Mouse (Mus musculus) heart, postnatal 10 days (tissue): Measurements from ENCODE around the gene Phf23. TPM values are rescaled to one million over a fixed set of nuclear protein-coding genes. Genes with fewer than 3 reads are reported as not detected.
A peak's percentile ranks its signal among the peaks of the same experiment; 100 is the strongest.

Experiments
- DNase-seq, 2 experiments: peaks; one replicate each; pipeline ENCODE4 v3.0.0; 2021
- intact Hi-C: fragments of 180-260 bp; cut with DNase I; formaldehyde crosslinking; loops from one replicate; pipeline ENCODE4 v1.15.1; 2025
- total RNA-seq, 2 experiments: library from RNA; stranded (reverse); gene quantifications; 2 replicates each; pipeline ENCODE4 v1.2.3; 2021

Gene Phf23
- total RNA-seq, 2 experiments from 2014 or later, result 23.1 to 27.7 TPM

DNA sequence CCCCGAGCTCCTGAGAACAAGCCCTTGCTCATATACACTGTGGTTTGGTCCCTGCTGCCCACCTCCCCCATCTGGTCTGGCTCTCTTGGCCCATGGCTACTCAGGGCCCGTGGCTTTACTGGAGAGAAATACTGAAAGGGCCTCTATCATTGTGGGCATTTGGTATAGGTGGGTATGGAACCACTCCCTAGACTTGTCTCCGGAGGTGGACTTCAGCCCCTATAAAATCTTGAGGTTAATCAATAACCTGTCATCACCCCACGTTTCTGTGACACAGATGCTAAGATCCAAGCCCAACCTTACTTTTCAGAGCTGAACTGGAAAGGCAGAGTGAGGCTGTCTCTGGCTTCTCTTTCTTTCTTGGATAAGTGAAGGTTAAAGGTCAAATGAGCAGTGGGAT is 26.8 kb upstream of the Phf23 start:
- DNase-seq, result no peak
- intact Hi-C loops, result no loop called here

DNA sequence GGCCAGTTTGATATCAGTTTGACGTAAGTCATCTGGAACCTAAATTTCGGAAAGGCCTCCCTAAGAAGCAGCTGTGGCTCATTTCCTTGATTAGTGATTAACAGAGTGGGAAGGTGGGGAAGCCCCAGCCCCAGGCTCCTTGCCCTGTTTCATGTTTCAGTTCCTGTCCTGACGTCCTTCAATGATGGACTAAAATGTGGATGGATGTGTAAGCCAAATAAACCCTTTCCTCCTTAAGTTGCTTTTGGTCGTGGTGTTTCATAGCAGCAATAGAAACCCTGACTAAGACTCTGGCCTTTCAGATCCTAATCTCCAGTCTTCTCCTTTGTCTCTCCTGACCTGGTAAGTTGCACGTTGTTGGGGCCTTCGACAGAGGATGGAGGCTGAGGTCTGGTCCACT is 25.4 kb upstream of the Phf23 start:
- intact Hi-C loops, result no loop called here
- DNase-seq, result no peak

DNA sequence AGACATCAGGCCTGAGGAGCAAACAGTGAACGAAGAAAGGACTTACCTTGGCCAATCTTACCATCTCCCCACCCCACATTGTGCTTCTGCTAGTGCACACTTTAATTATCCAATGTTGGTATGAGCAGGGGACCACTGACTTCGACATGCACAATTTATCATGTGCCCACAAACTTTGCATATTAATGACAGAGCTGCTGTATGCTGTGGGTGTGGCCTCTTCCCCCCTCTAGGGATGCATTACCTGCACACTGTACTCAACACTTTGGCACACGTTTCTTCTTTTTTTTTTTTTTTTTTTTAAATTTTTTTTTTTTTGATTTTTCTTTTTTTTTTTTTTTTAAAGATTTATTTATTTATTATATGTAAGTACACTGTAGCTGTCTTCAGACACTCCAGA is 24.8 kb upstream of the Phf23 start:
- DNase-seq, result no peak
- intact Hi-C loops, result no loop called here

DNA sequence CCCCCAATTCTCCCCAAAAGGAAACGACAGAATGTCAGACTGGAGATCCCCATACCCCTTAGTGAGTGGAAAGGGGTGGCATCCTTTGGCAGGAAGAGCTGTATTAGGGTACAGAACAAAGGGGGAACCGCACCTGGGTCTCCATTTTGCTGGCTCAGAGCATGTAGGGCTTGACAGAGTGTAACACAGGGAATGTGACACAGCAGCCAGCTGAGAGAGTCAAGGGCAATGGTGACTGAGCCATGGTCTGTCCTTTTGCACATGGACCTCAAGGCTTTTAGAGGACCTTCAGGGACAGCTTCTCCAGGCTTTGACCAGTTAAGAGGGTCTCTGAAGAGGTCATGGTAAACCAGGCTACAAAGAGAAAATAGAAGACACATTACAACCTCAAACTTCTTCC is 20.7 kb upstream of the Phf23 start:
- intact Hi-C loops, result loop anchor here (2.0 kb wide), 1 partner anchor 18 kb away; no protein-coding TSS in a partner anchor
- DNase-seq, result no peak

DNA sequence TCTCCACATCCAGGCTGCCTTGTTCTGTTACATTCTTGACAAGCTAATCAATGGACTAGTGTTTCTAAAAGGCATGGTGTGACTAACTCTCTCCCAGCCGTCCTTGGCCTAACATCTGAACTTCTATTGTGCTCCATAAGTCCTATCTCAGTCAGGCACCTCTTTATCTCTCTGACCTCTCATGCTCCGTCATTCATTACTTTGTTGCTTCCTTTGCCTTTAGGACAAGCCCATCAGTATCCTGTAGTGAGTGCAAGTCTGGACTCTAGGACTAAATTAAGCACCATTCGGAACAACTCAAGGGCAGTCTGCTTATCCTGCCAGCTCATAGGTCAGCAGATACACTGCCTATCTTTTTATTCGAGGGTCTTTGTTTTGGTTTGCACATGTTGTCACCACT is 19.3 kb upstream of the Phf23 start:
- DNase-seq, result no peak
- intact Hi-C loops, result no loop called here

DNA sequence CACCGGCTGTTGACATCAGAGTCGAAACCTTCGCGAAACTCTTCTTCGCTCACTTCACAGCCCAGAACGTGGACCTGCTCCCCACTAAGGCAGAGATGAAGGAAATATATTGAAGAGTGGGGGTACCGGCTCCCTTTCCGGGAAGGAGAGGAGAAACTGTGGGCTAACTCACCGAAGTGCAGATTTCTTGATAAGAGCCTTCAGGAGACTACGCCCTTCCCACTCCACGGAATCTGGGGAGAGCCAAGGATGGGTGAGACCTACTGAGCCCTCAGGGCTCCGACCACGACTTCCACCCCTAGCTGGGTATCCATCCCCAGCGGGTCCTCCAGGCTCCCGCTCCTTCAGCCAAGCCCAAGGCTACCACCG is 15.8 kb upstream of the Phf23 start:
- intact Hi-C loops, result loop anchor here (2.0 kb wide), 1 partner anchor 17 kb away; no protein-coding TSS in a partner anchor
- no peak for DNase-seq

DNA sequence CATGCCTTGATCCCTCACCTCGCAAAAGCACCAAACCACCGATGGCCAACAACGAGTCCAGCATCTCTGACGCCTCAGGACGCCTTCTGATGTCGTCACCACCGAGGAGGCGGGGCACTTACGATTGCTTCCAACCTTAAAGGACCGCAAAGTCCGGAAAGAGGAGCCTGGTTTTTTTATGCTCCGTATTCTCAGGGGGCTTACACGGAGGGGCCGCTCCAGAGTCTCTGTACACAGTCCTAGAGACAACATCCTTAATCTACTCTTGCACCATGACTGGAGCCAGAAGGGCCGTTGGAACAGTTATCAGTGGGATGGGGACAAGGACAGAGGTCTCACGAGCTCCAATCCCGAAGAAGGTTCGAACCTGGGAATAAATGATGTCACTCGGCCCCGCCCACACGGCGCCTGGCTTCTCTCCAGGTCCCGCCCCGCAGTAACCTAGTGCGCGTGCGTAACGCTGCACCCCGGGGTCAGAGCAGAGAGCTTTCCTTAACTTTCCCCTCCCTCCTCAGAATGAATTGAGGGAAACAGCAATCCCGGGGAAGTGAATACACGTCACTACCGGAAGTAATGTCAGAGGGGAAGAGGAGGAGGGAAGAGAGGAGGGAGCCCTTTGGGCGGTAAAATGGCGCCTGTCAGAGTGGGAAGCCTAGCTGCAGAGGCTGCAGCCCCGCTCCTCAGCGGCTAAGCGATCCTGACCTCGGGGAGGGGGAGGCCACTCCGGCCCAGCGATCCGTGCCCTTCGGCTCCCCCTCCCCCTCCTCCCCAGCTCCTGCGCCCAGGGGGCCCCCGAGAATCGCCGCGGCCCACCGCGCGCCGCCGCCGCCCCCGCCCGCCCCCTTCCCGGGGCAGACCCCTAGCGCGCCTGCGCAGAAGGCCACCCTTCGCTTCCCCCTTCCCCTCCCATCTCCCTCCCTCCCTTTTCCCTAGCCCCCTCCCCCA is 15.1 kb upstream of the Phf23 start:
- peak; percentile 99 for DNase-seq
- intact Hi-C loops, result loop anchor here (2.0 kb wide), 1 partner anchor 16 kb away; no protein-coding TSS in a partner anchor

DNA sequence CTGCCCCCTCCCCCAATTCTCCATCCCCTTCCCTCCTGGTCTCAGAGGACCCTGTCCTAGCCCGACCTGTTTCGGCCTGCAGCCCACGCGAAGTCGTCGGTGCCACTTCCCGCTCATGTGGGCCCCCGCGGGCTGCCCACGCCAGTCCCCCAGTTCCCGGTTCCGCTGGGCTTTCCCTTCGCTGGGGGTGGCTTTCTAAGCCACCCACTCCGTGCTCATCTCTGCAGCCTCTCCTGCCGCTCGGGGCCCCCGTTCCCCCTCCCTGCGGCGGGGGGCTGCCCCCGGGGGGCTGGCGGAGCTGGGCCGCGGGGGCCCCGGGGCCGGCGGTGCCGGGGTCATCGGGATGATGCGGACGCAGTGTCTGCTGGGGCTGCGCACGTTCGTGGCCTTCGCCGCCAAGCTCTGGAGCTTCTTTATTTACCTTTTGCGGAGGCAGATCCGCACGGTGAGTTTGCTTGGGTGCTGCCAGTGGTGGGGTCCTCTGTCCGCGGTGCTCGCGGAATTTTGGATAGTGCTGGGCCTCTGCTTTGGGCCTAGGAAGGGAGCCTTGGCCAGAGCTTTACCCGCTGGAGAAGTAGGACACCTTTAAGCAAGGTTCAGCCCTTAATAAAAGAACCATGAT is 14.3 kb upstream of the Phf23 start, which contains the start of gene Ctdnep1:
Gene Ctdnep1 (plus strand): TSS at position 16 of the 622 bp plus-strand sequence.
- intact Hi-C loops, result loop anchor here (2.0 kb wide), 1 partner anchor 16 kb away; no protein-coding TSS in a partner anchor
- DNase-seq, result peak in 1 of 2 experiments; percentile 46

DNA sequence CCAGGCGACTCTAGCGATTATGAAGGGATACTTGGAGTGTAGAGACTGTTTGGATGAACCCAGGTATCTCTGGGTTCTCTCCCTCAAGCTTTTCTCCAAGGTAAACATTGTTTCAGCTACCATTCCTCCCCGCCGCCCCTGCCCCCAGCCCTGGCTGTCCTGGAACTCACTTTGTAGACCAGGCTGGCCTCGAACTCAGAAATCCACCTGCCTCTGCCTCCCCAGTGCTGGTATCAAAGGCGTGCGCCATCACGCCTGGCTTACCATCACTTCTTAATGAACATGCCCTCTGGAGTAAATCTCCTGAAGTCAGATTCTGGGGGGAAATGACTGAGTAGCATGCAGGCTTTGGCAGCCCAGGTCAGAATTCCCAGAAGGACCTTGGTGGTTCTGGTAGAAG is 13.4 kb upstream of the Phf23 start, which contains the start of gene Elp5:
Gene Elp5 (minus strand): TSS at position 293 of the 400 bp plus-strand sequence.
- no peak for DNase-seq

DNA sequence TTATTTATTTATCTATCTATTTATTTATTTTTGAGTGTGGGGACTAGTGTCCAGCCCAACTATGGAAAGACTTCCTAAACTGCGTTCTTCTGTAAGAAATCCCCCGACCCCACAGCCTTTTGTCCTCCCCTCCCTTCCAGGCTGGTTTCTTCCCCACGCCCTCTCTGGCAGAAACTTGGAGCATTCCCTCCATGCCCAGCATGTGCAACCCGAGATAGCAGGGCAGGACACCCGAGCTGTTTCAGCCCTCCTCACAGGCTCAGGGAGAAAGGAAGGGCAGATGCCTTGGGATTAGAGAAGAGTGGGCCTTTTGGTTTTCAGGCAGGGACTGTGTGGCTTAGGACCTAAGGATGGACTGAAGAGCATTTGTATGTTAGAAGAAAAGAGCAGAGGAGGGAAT is 12.7 kb upstream of the Phf23 start:
- peak; percentile 65 to 66 for DNase-seq
- intact Hi-C loops, result no loop called here

More for the DNA sequence above, 13.4 kb upstream of the Phf23 start, which contains the start of gene Elp5:
- intact Hi-C loops, result no loop called here

DNA sequence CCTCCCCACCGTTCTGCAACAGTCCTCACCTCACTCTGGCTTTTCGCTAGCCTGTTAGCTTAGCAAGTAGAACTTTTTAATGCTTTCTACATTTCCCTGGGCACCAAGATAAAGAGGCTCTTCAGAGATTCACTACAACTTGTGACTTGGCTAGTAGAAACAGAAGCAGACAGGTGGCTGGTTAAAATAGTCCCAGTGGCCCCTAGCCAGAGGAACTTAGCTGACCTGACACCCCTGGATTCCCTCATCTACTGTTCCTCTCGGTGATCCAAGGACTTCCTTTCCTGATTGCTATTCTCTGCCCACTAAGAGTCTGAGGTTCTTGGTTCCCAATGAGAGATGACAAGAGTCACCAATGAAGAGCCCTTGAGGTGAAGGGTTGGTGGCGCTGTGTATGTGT is 12.2 kb upstream of the Phf23 start:
- intact Hi-C loops, result no loop called here
- DNase-seq, result peak in 1 of 2 experiments; percentile 61

DNA sequence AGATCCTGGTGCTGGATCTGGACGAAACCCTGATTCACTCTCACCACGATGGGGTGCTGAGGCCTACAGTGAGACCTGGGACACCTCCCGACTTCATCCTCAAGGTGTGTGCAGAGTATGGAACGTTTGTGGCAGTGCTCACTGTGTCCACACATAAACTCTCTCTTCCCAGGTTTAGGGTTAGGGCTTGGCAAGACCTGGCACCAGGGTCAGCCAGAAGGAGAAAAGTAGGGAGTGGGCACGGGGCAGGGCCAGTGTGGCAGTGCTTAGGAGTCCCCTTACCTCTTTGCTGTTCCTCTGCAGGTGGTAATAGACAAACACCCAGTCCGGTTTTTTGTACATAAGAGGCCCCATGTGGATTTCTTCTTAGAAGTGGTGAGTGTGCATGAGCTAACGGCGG is 11.1 kb upstream of the Phf23 start:
- no peak for DNase-seq
- intact Hi-C loops, result no loop called here

DNA sequence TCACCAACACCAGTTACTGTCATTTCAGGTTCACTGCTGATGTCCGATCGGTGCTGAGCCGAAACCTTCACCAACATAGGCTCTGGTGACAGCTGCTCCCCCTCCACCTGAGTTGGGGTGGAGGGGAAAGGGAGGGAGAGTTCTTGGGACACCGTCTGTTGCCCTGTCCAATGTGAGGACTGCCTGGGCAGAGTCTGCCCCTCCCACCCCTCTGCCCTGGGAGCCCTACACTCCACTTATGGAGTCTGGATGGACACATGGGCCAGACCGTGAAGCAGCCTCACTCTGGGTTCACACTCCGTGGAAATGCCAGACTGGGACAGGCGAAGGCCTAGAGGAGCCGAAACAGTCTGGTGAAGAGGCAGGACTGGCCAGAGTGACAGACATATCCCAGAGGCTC is 5.6 kb upstream of the Phf23 start:
- intact Hi-C loops, result loop anchor here (5.0 kb wide), 1 partner anchor 233 kb away; the partner anchor contains the start of gene Polr2a
- DNase-seq, result no peak

DNA sequence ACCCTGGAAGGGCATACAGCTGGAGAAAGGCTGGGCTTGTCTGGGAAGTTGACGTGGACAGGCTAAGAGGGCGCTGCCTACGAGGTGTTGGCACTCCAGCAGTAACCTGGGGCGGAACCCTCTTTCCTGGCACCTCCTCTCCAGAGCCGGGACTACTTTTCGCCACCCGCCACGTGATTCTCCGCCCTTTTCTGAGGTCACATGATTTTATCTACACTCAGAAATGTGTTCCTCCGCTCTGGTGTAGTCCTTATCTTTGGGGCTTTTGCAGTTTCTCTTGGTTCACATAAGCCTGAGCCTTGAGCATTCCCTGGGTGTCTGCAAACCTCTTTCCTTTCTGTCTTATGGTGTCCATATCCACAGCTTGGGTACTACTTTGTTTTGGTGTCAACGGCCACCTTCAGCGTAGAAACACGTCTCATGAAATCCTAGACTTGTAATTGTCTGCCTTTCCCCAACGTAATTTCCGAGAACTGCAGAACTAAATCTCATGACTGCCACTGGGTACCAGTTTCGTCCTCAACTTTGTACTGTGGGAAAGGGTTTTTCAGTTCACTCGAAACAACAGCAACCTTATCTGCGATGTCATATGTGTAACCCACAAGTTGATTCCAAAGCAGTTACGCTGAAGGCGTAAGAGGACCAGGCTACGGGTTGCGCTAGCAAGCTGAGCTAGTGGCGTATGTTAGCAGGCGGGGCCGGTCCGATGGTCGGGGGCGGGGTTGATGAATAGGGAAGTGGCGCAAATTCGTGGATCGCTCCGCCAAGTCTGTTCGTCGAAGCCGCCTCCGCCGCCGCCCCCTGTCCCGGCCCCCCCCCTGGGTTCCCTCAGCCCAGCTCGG is 4.5 kb upstream of the Phf23 start, which contains the start of gene Gabarap:
Gene Gabarap (plus strand): TSS at position 294 of the 842 bp plus-strand sequence.
- intact Hi-C loops, result loop anchor here (5.0 kb wide), 1 partner anchor 234 kb away; the partner anchor contains the start of gene Polr2a
- peak; percentile 97 for DNase-seq

DNA sequence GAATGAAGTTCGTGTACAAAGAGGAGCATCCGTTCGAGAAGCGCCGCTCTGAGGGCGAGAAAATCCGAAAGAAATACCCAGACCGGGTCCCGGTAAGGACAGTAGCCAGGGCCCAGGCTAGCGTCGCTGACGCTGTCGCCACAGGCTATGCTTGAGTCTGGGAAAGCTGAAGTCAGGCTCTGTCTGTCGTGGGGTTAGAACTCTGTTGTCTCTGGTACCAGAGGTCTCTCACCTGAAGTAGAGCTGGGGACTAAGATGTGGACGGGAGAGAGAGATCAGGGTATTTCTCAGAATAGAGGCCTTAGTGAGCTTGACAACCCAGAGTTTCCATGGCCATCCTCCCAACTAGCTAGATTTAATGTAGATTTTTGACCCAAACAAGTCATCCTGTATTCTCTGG is 3.9 kb upstream of the Phf23 start:
- no peak for DNase-seq
- intact Hi-C loops, result loop anchor here (5.0 kb wide), 1 partner anchor 234 kb away; the partner anchor contains the start of gene Polr2a

DNA sequence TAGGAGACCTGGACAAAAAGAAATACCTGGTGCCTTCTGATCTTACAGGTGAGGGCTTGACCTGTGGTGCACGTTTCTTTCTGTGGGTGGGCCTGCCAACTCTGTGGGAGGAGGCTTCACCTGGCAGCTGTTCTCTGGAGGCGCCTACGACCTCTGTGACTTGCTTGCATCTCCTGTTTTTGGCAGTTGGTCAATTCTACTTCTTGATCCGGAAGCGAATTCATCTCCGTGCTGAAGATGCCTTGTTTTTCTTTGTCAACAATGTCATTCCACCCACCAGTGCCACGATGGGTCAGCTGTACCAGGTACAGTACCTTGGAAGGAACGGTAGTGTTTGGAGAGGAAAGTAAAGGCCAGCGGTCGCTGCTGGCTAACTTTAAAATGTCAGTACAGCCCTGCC is 3.2 kb upstream of the Phf23 start:
- intact Hi-C loops, result loop anchor here (5.0 kb wide), 1 partner anchor 235 kb away; the partner anchor contains the start of gene Polr2a
- no peak for DNase-seq

DNA sequence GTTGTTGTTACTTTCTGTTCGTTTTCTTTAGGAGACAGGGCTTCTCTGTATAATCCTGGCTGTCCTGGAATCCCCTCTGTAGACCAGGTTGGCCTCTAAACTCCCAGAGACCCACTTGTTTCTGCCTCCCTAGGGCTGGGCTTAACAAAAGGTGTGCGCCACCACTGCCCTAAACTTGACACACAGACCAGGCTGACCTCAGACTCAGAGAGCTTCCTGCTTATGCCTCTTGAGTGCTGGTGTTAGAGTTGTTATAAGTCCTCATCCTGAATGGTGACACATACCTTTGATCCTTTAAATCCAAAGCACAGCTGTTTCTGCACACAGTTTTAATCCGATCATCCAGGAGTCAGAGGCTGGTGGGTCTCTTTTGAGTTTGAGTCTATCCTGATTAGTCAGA is 2.6 kb upstream of the Phf23 start:
- no peak for DNase-seq
- intact Hi-C loops, result loop anchor here (5.0 kb wide), 1 partner anchor 236 kb away; the partner anchor contains the start of gene Polr2a

DNA sequence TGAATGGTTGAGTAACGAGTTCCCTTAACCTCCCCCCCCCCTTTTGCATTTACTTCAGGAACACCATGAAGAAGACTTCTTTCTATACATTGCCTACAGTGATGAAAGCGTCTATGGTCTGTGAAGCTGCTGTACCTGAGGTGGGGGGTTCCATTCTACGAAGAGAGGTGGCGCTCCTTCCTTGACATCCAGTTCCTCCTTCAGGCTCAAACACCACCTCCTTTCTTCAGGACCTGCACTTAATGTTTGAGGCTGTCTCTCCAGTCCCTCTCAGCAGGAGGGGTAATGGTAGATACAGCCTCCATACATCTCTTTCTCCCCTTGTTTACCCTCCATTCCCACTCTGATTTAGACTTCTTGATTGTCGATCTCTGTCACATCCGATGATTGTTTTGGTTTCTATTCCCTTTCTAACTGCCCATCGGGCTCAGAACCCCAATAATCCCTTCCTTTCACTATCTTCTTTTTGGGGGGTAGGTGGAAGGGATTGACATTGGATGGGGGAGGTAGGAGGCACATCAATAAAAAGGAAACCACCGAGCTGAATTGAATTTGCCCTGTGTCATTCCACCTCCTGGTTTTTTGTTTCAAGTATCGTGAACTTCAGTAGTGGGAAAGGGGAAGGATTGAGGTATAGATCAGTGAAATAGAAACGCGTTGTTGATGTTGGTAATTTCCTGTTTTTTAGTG is 1.0 kb upstream of the Phf23 start:
- DNase-seq, result no peak
- intact Hi-C loops, result loop anchor here (5.0 kb wide), 1 partner anchor 237 kb away; the partner anchor contains the start of gene Polr2a
